Mouse (Mus musculus): ENCODE measurements around the gene Sostdc1. TPM values are rescaled to one million over a fixed set of nuclear protein-coding genes. Genes with fewer than 3 reads are reported as not detected.

Gene Sostdc1
- polyA plus RNA-seq (2016; fragmentation: Nextera tagmentation; extraction: Ambion mirVana), result 1.4 and 4.9 TPM in 2 replicates

GRCm38 (mm10) chr12:36313916-36314315 is at the start of gene Sostdc1:
TSS of gene Sostdc1 (plus strand) at chr12:36314139.
- WGBS, result 14% methylated on average over 7 of the region's 7 CpGs
- no peaks in the 10 kb centered on the region for H3K4me1 ChIP-seq
- no peak within 1 kb of the TSS for H3K27ac ChIP-seq
- H3K36me3 ChIP-seq, result no peaks in the 10 kb centered on the region
- DNase-seq (ENCODE audit: low spot score), result no peak
- H3K4me3 ChIP-seq, result peak within 1 kb of the TSS; percentile 19
- no peaks in the 10 kb centered on the region; the same call in 1 of the 2 replicates for H3K27me3 ChIP-seq (ENCODE audit: insufficient read depth, poor library complexity, severe bottlenecking)
- H3K9me3 ChIP-seq, result no peaks in the 10 kb centered on the region

DNA sequence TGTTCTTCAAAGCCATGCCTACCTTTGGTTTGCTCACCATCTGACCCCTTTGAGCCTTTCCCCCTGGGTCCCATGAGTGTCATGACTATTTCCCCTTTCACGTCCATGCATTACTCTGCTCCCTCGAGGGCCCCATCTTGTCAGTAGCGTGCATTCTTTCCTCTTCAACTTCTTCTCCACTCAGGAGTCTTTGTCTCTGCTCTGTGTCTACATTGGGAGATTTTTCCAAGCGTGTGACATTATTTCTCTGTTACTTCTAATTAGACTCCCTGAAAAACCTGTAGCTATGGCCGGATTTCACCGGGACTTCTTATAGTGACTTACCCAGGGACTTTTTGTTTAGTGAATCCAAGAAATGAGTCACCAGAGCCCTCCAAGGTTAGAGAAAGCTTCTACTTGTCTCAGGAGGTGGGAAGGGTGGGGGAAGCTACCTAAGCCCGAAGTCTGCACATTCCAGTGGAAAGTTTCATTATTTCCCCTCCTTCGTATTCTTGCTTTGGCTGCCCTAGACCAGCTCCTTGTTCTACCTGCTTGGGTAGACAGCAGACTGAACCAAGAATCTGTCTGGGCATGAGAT is 46.2 kb upstream of the Sostdc1 start:
- Histone ChIP-seq H3K36me3 (no peaks in the 10 kb centered on the region), H3K27me3 (ENCODE audit: insufficient read depth, poor library complexity, severe bottlenecking) (no peaks in the 10 kb centered on the region), H3K4me1 (no peaks in the 10 kb centered on the region), H3K27ac (no peak overlapping the region), H3K9me3 (no peaks in the 10 kb centered on the region), H3K4me3 (no peak overlapping the region)
- 78% methylated on average over 8 of the region's 8 CpGs for WGBS
- DNase-seq (ENCODE audit: low spot score), result peak; percentile 53

DNA sequence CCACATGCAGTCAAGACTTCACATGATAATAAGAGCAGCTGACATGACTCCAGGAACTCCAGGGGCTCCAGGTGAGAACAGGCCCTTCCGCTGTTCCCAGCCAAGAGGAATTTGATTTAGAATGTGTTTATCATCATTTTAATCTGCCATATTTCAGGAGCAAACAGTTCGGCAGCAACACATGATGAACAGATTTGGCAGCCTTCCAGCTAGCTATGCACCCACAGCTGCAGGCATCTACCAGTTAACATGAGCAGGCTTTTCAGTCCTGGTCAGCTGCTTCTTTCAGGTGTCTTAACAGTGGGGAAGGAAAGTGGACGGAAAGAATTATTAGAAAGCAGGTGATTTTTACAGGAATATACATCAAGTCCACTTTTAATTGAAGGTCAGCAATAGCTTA is 39.1 kb upstream of the Sostdc1 start:
- DNase-seq (ENCODE audit: low spot score), result no peak
- Histone ChIP-seq H3K27ac (no peak overlapping the region), H3K4me3 (no peak overlapping the region), H3K36me3 (no peaks in the 10 kb centered on the region), H3K4me1 (no peaks in the 10 kb centered on the region), H3K27me3 (ENCODE audit: insufficient read depth, poor library complexity, severe bottlenecking) (no peaks in the 10 kb centered on the region), H3K9me3 (no peaks in the 10 kb centered on the region)
- WGBS, result 89% methylated on average over 3 of the region's 3 CpGs

- Histone ChIP-seq H3K4me3 (no peak overlapping the region), H3K27ac (no peak overlapping the region), H3K27me3 (ENCODE audit: insufficient read depth, poor library complexity, severe bottlenecking) (no peaks in the 10 kb centered on the region), H3K36me3 (no peaks in the 10 kb centered on the region), H3K9me3 (no peaks in the 10 kb centered on the region), H3K4me1 (no peaks in the 10 kb centered on the region)
- WGBS, result 79% methylated on average over 8 of the region's 8 CpGs
- no peak for DNase-seq (ENCODE audit: low spot score)
Observed at GRCm38 (mm10) chr12:36289634-36290033, 24.3 kb upstream of the Sostdc1 start.

DNA sequence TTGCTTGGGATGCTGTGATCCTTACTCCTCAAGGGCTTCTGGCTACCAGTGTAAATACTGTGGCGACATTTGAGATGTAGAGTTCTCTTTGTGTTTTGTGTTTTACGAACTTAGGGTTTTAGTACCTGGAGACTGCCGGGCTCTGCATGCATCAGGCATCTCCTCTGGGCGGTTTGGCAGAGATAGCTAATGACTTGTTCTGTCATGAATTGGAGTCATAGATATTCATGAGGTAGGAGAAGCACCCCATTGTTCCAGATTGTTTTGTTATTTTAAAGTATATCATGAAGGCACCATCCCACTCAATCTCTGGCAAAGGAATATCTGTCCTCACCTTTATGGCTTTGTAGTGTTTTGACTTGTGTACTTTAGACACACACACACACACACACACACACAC is 23.5 kb upstream of the Sostdc1 start:
- no peaks in the 10 kb centered on the region for H3K27me3 ChIP-seq (ENCODE audit: insufficient read depth, poor library complexity, severe bottlenecking)
- H3K4me3 ChIP-seq, result no peak overlapping the region
- DNase-seq (ENCODE audit: low spot score), result no peak
- 82% methylated on average over 4 of the region's 4 CpGs for WGBS
- H3K4me1 ChIP-seq, result no peaks in the 10 kb centered on the region
- no peaks in the 10 kb centered on the region for H3K36me3 ChIP-seq
- H3K27ac ChIP-seq, result no peak overlapping the region
- no peaks in the 10 kb centered on the region for H3K9me3 ChIP-seq

DNA sequence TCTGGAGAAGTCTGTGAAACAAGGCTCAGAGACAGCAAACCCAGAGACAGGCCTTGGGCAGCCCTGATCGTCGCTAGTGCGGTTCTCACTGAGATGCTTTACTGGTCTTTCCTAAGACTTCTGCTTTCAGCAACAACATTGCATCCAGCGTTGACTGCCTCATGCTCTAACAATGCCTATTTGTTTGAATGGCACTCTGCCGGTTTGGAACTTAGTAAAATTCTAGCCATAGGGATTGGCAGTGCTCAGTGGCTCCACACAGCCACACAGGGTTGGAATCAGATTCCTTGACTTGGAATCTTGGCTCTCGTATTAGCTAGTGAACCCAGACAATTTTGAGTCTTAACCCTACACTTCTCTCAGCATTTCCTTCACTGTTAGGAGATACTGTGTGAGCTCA is 22.6 kb upstream of the Sostdc1 start:
- WGBS, result 82% methylated on average over 6 of the region's 6 CpGs
- no peak overlapping the region for H3K4me3 ChIP-seq
- no peaks in the 10 kb centered on the region for H3K4me1 ChIP-seq
- DNase-seq (ENCODE audit: low spot score), result no peak
- H3K36me3 ChIP-seq, result no peaks in the 10 kb centered on the region
- H3K27ac ChIP-seq, result no peak overlapping the region
- H3K27me3 ChIP-seq (ENCODE audit: insufficient read depth, poor library complexity, severe bottlenecking), result no peaks in the 10 kb centered on the region
- H3K9me3 ChIP-seq, result no peaks in the 10 kb centered on the region

DNA sequence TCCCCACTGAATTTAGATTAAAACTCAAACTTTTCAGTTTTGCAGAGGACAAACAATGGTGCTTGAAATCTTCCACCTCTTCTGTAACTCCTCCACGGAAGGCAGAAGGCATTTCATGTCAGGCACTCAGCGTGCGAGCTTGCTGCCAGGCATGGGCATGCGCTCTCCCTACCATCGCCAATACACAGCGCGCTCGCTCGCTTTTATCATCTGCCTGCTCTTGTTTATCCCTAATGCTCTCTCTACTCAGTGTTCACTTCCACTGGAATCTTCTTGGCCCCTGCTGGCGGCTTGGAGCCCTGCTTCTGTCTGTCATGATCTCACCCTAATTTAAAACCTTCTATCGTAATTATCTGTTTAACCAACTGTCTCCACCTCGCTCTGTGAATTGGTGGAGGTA is 11.6 kb upstream of the Sostdc1 start:
- no peak overlapping the region for H3K4me3 ChIP-seq
- no peak for DNase-seq (ENCODE audit: low spot score)
- no peaks in the 10 kb centered on the region for H3K4me1 ChIP-seq
- no peak overlapping the region for H3K27ac ChIP-seq
- no peaks in the 10 kb centered on the region for H3K36me3 ChIP-seq
- no peaks in the 10 kb centered on the region for H3K27me3 ChIP-seq (ENCODE audit: insufficient read depth, poor library complexity, severe bottlenecking)
- WGBS, result 81% methylated on average over 12 of the region's 12 CpGs
- no peaks in the 10 kb centered on the region for H3K9me3 ChIP-seq

DNA sequence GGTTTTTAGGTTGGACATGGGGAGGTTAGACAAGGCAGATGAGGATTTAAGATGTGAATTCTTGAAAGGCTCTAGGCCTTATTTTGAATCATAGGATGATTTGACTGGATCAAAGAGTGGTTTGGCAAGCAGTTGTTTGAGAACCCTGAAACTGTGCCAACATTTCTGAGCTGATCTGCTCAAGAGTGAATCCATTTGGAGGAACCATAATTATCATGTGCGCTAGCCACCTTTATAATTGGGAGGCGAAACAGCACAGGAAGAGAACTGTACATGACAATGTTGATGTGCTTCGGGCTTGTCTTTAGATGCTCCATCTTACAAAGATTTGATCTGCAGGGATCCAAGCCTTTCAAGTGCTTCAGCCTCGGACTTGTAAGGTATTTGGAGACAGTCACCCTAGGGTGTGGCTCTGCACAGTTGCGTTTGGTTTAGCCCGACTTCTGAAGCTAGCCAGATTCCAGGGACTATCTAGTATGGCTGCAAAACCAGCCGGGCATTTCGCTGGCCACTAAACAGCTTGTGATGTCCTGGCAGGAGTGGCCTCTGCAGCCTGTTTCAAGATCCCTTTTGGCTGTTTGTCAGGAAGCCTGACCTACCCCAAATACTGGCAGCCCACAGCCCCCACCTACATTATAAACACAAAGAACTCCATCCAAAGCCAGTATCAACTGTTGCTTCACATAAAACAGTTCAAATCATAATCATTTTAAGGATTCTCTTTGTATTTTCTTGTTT is 10.9 kb upstream of the Sostdc1 start:
- WGBS, result 76% methylated on average over 8 of the region's 8 CpGs
- Histone ChIP-seq H3K36me3 (no peaks in the 10 kb centered on the region), H3K4me1 (no peaks in the 10 kb centered on the region), H3K9me3 (no peaks in the 10 kb centered on the region), H3K4me3 (no peak overlapping the region), H3K27ac (no peak overlapping the region), H3K27me3 (ENCODE audit: insufficient read depth, poor library complexity, severe bottlenecking) (no peaks in the 10 kb centered on the region)
- DNase-seq (ENCODE audit: low spot score), result no peak

DNA sequence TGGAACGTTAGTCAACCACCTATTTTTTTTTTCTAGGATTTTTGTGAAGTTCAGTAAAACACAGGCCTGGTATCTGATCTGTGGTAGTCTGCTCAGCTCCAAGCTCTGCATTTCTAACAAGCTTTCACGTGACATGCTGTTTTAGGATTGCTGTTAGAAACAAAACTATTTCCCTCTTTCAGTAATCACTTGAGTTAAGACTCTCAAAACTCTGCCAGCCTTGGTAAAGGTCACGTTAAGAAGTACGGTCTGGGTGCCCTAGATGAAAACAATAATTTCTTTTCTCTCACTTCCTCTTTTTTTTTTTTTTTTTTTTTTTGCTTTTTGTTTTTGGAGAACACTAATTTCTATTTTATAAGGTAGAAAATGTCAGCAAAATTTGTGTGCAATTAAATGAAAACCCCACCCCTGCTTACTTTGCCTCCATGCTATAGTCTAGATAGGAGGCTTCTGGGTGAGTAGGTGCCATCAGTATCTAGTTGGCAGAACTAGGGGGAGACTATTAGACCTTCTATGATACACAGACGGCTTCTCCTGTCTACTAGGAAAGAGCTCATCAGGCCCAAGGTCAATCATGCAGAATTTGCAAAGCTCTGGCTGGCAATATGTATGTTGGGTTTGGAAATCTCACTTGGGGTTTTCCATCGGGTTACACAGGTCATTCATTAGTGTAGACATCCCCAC is 5.1 kb upstream of the Sostdc1 start:
- WGBS, result 80% methylated on average over 6 of the region's 6 CpGs

DNA sequence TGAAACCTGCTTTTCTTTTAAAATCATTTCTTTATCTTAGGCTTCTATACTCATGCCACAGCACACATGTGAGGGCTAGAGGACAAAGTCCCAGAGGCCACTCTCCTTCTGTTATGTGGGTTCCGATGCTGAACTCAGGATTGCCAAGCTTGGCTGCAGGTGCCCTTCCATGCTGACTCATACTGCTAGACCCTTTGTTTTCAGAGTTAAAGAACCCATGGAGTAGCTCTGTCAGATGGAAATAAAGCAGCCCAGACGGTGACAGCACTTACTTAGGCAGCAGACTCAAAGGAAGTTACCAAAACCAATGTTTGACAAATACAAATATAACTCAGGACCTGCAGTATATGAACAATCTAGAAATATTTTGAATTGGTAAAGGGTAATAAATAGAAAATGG is 924 bp upstream of the Sostdc1 start:
- no peak for DNase-seq (ENCODE audit: low spot score)
- Histone ChIP-seq H3K9me3 (no peaks in the 10 kb centered on the region), H3K27me3 (ENCODE audit: insufficient read depth, poor library complexity, severe bottlenecking) (no peaks in the 10 kb centered on the region), H3K36me3 (no peaks in the 10 kb centered on the region), H3K4me1 (no peaks in the 10 kb centered on the region), H3K4me3 (no peak overlapping the region), H3K27ac (no peak overlapping the region)
- 46% methylated on average over 2 of the region's 2 CpGs for WGBS

More for the DNA sequence above, 5.1 kb upstream of the Sostdc1 start:
- no peak for DNase-seq (ENCODE audit: low spot score)
- Histone ChIP-seq H3K36me3 (no peaks in the 10 kb centered on the region), H3K9me3 (no peaks in the 10 kb centered on the region), H3K27ac (no peak overlapping the region), H3K4me3 (no peak overlapping the region), H3K4me1 (no peaks in the 10 kb centered on the region), H3K27me3 (ENCODE audit: insufficient read depth, poor library complexity, severe bottlenecking) (no peaks in the 10 kb centered on the region)

- no peak for DNase-seq (ENCODE audit: low spot score)
Observed at GRCm38 (mm10) chr12:36314446-36314845, 507 bp downstream of the Sostdc1 start.

GRCm38 (mm10) chr12:36315527-36315926 is 1.6 kb downstream of the Sostdc1 start:
- no peak overlapping the region for H3K27ac ChIP-seq
- no peaks in the 10 kb centered on the region; the same call in 1 of the 2 replicates for H3K27me3 ChIP-seq (ENCODE audit: insufficient read depth, poor library complexity, severe bottlenecking)
- H3K4me3 ChIP-seq, result no peak overlapping the region
- no peaks in the 10 kb centered on the region for H3K36me3 ChIP-seq
- H3K4me1 ChIP-seq, result no peaks in the 10 kb centered on the region
- WGBS, result 80% methylated on average over 3 of the region's 3 CpGs
- DNase-seq (ENCODE audit: low spot score), result no peak
- no peaks in the 10 kb centered on the region for H3K9me3 ChIP-seq

More at GRCm38 (mm10) chr12:36314446-36314845, 507 bp downstream of the Sostdc1 start:
- Histone ChIP-seq H3K4me3 (peak overlapping the region; percentile 19; the same call in 1 of the 2 replicates), H3K9me3 (no peaks in the 10 kb centered on the region), H3K4me1 (no peaks in the 10 kb centered on the region), H3K36me3 (no peaks in the 10 kb centered on the region), H3K27ac (no peak overlapping the region), H3K27me3 (ENCODE audit: insufficient read depth, poor library complexity, severe bottlenecking) (no peaks in the 10 kb centered on the region; the same call in 1 of the 2 replicates)
- whole genome bisulfite sequencing, result 78% methylated on average over 7 of the region's 7 CpGs

DNA sequence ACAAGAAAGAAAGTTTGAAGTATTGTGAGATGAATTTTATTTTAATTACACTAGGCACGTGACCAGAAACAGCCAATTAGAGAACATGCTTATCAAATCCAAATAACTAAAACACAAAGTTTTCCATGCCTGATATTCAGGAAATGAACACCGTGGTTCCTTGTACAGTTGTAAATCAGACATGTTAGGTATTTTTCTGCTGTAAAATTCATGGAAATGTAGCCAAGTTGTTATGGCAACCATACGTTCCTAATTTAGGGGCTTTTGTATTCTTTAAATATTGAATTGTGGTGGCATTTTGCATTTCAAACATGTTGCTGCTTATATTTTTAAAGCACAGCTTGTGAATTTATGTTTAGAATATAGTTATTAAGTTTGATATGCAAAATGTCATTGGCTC is 2.1 kb downstream of the Sostdc1 start:
- Histone ChIP-seq H3K9me3 (no peaks in the 10 kb centered on the region), H3K27ac (no peak overlapping the region), H3K4me3 (no peak overlapping the region), H3K27me3 (ENCODE audit: insufficient read depth, poor library complexity, severe bottlenecking) (no peaks in the 10 kb centered on the region; the same call in 1 of the 2 replicates), H3K36me3 (no peaks in the 10 kb centered on the region), H3K4me1 (no peaks in the 10 kb centered on the region)
- DNase-seq (ENCODE audit: low spot score), result no peak
- WGBS, result 82% methylated on average over 3 of the region's 3 CpGs

Data from heart, embryonic 10.5 days (tissue).